Comparison of ENCODE assay signal across 8 mouse cellular contexts in genomic region chr17:24469910-24470602, GRCm38 (mm10). TPM values are rescaled to one million over a fixed set of nuclear protein-coding genes. Genes with fewer than 3 reads are reported as not detected.
DNase-seq lines count a peak whose midpoint lies in the region; ATAC-seq and TF ChIP-seq lines count a peak whose summit lies in the region.

Gene E4f1, minus strand, starts transcription at chr17:24470313.
Gene Pgp, plus strand, starts transcription at chr17:24470392.

- in situ Hi-C loops in ES-E14 (cut with MboI; ENCODE audit: low sequenced_read_pairs in 2 of 2, unreplicated experiment in 2 of 2) = no loop called here

- DNase-seq in ES-E14 (ENCODE audit: low read depth, low spot score) = peak; percentile 94
- peak; percentile 100 for DNase-seq in cerebellum, adult 11-12 months
- peak; percentile 98 for DNase-seq in heart, postnatal 25 days (ENCODE audit: low spot score)
- peak; percentile 99 for DNase-seq in layer of hippocampus, adult 18-20 months (ENCODE audit: low spot score in 2 of 2)
- DNase-seq in lung, adult 2 months = peak; percentile 98
- peak; percentile 97 for DNase-seq in thymus, adult 18-20 months

- H3K27ac ChIP-seq in ES-E14 (ENCODE audit: insufficient read depth, low read depth, low read length, poor library complexity, severe bottlenecking) = peak within 1 kb of the TSS; percentile 68
- peak within 1 kb of the TSS; percentile 90 for H3K27ac ChIP-seq in forebrain, embryonic 15.5 days (replicated peaks)

- TF ChIP-seq POLR2A in lung, adult 2 months (IDR thresholded peaks at IDR 0.05; ENCODE audit: borderline replicate concordance, extremely low read depth, low read depth, low read length) = peak; percentile 75; the same call in 1 of the 2 replicates

- peak within 1 kb of the TSS; percentile 87 for H3K4me2 ChIP-seq in forebrain, embryonic 15.5 days (replicated peaks)

- WGBS in forebrain, embryonic 15.5 days = under 1% methylated on average over 56 of the region's 75 CpGs
- under 1% methylated on average over 68 of the region's 75 CpGs for whole genome bisulfite sequencing in lung, adult 2 months

- intact Hi-C loops in heart, postnatal 25 days (cut with DNase I) = no loop called here

- H3K27me3 ChIP-seq in forebrain, embryonic 15.5 days = no peaks in the 10 kb centered on the region

- peak within 1 kb of the TSS; percentile 93 for H3K9ac ChIP-seq in ES-E14 (ENCODE audit: insufficient read depth, low read depth, low read length, poor library complexity, severe bottlenecking)
- peak within 1 kb of the TSS; percentile 75 for H3K9ac ChIP-seq in forebrain, embryonic 15.5 days (replicated peaks)

- H3K36me3 ChIP-seq in ES-E14 (ENCODE audit: control insufficient read depth, insufficient read depth, low read length, poor library complexity, severe bottlenecking) = peaks cover 12% of the 10 kb centered on the region; the same call in 1 of the 2 replicates
- peaks cover 11% of the 10 kb centered on the region; the same call in 1 of the 2 replicates for H3K36me3 ChIP-seq in forebrain, embryonic 15.5 days

- peak within 1 kb of the TSS; percentile 83 to 97 for H3K4me3 ChIP-seq in ES-E14 (ENCODE audit: insufficient read depth in 1 of 2, low read depth in 1 of 2, low read length in 2 of 2, poor library complexity in 1 of 2, severe bottlenecking in 1 of 2)
- peak within 1 kb of the TSS; percentile 82 for H3K4me3 ChIP-seq in forebrain, embryonic 15.5 days
- peak within 1 kb of the TSS; percentile 83 for H3K4me3 ChIP-seq in lung, adult 2 months (replicated peaks; ENCODE audit: extremely low read depth, low read depth, low read length)

- H3K4me1 ChIP-seq in ES-E14 (ENCODE audit: control insufficient read depth in 2 of 2, insufficient read depth in 2 of 2, low read length in 2 of 2, poor library complexity in 1 of 2) = peaks cover 0 to 5% of the 10 kb centered on the region in 2 experiments; a peak in 2 of 4 replicates
- H3K4me1 ChIP-seq in forebrain, embryonic 15.5 days = peaks cover 32% of the 10 kb centered on the region
- H3K4me1 ChIP-seq in lung, adult 2 months (ENCODE audit: control insufficient read depth, insufficient read depth, low read length) = peaks cover 17% of the 10 kb centered on the region

- peak; percentile 98 for ATAC-seq in forebrain, embryonic 15.5 days (replicated peaks)
- peak; percentile 92 for ATAC-seq in neutrophil, adult 5-6 weeks (ENCODE audit: extremely low read depth, insufficient number of reproducible peaks, low FRiP score, poor library complexity, severe bottlenecking)

- H3K9me3 ChIP-seq in ES-E14 (ENCODE audit: control insufficient read depth, insufficient read depth, low read depth, low read length) = no peaks in the 10 kb centered on the region
- no peaks in the 10 kb centered on the region for H3K9me3 ChIP-seq in forebrain, embryonic 15.5 days

- TF ChIP-seq CTCF in lung, adult 2 months (IDR thresholded peaks at IDR 0.05; ENCODE audit: insufficient read depth, low read length) = no peak

TF ChIP-seq in ES-E14, 5 proteins besides CTCF, POLR2A, EP300 and RAD21:
- TF ChIP-seq ZNF384 (IDR thresholded peaks at IDR 0.05; ENCODE audit: low read depth, low read length) (no peak), ZC3H11A (IDR thresholded peaks at IDR 0.05; ENCODE audit: borderline replicate concordance, low read depth, low read length) (no peak), CHD2 (IDR thresholded peaks at IDR 0.05; ENCODE audit: low read depth, low read length) (peak; percentile 79)
TF ChIP-seq in ES-E14: peak in this region for 1.

RNA-seq across cellular contexts. Expression of gene E4f1, which starts in this region (rescaled TPM):
- 23.4 and 38.2 TPM in 2 replicates for total RNA-seq in ES-E14 (2012; rRNA removed)
- polyA plus RNA-seq in forebrain, embryonic 15.5 days (2015; fragmentation: Nextera tagmentation; extraction: Ambion mirVana) = 44.0 and 44.9 TPM in 2 replicates
- 10 to 100 TPM; 11.1 to 11.4 TPM for total RNA-seq in heart, postnatal 25 days (2021)
- 10 to 100 TPM; 32.3 to 37.9 TPM for total RNA-seq in layer of hippocampus, adult 18-20 months (2021)
- polyA plus RNA-seq in lung, adult 2 months (2012; rRNA removed) = 85.9 and 90.1 TPM in 2 replicates
- total RNA-seq in neutrophil, adult 5-6 weeks (2017) = 61.6 and 65.3 TPM in 2 replicates

RNA-seq across cellular contexts. Expression of gene Pgp, which starts in this region (rescaled TPM):
- 12.8 and 16.6 TPM in 2 replicates for total RNA-seq in ES-E14 (2012; rRNA removed)
- 51.0 and 54.0 TPM in 2 replicates for polyA plus RNA-seq in forebrain, embryonic 15.5 days (2015; fragmentation: Nextera tagmentation; extraction: Ambion mirVana)
- total RNA-seq in heart, postnatal 25 days (2021) = 10 to 100 TPM; 42.3 to 43.3 TPM
- 10 to 100 TPM; 61.6 to 64.6 TPM for total RNA-seq in layer of hippocampus, adult 18-20 months (2021)
- 39.5 and 46.2 TPM in 2 replicates for polyA plus RNA-seq in lung, adult 2 months (2012; rRNA removed)
- 8.7 and 8.8 TPM in 2 replicates for total RNA-seq in neutrophil, adult 5-6 weeks (2017)

Comparison
In these comparisons a context has a peak if more than half of its experiments do, and no peak if none do; other contexts are left out.
1. Peak in every context shown above with its lines: DNase-seq, ATAC-seq, H3K4me3 ChIP-seq and H3K27ac ChIP-seq.